Mouse (Mus musculus) small intestine, adult 2 months (tissue): ENCODE data around the gene Pidd1. TPM values are rescaled to one million over a fixed set of nuclear protein-coding genes. Genes with fewer than 3 reads are reported as not detected.
A peak's percentile ranks its signal among the peaks of the same experiment; 100 is the strongest.

ENCODE experiments used
- H3K27ac ChIP-seq: fragments of 200-500 bp; 2 replicates; pipeline ENCODE4 v1.5.1; 2012; ENCODE audit warnings: low read depth, low read length, control low read depth, inconsistent platforms; ENCODE audit not compliant: insufficient read depth
- H3K27me3 ChIP-seq: fragments of 200-500 bp; 2 replicates; pipeline ENCODE4 v1.6.1; 2012; ENCODE audit warnings: mild to moderate bottlenecking, moderate library complexity, low read length, inconsistent platforms; ENCODE audit not compliant: control insufficient read depth, insufficient read depth
- H3K36me3 ChIP-seq: fragments of 200-500 bp; 2 replicates; pipeline ENCODE4 v1.6.1; 2012; ENCODE audit warnings: mild to moderate bottlenecking, low read length, control low read depth, inconsistent platforms; ENCODE audit not compliant: control insufficient read depth, insufficient read depth
- H3K4me1 ChIP-seq: fragments of 200-500 bp; 2 replicates; pipeline ENCODE4 v1.6.1; 2012; ENCODE audit warnings: low read length, inconsistent platforms, mixed read lengths; ENCODE audit not compliant: control insufficient read depth, insufficient read depth, insufficient read length
- H3K4me3 ChIP-seq: fragments of 200-500 bp; 2 replicates; pipeline ENCODE4 v1.5.1; 2012; ENCODE audit warnings: low read depth, mild to moderate bottlenecking, control low read depth, inconsistent platforms, low read length, moderate library complexity
- CTCF ChIP-seq: fragments of 200-500 bp; IDR thresholded peaks from 2 replicates; pipeline ENCODE4 v1.5.1; 2012; ENCODE audit warnings: low read depth, mild to moderate bottlenecking, control low read depth, inconsistent platforms, low read length, moderate library complexity, mixed read lengths; ENCODE audit not compliant: insufficient replicate concordance, insufficient read length; ENCODE audit errors: extremely low read depth
- POLR2A ChIP-seq: fragments of 200-500 bp; IDR thresholded peaks from 2 replicates; pipeline ENCODE4 v1.6.1; 2012; ENCODE audit warnings: low read depth, mild to moderate bottlenecking, control low read depth, inconsistent platforms, low read length, moderate library complexity
- WGBS: fragments of 180-500 bp; shearing (Covaris S2); methylation state at CpG from one replicate; pipeline ENCODE4 v1.1.7; 2018; 5-methylcytosine and 5-hydroxymethylcytosine counted together
- polyA plus RNA-seq: library from polyadenylated mRNA; depleted of rRNA; stranded (reverse); fragments of >200 nt; gene quantifications from 2 replicates; pipeline ENCODE4 v1.2.3, GENCODE M21; 2012

Pidd1 gene
- polyA plus RNA-seq, 1 experiment = 13.9 TPM

GRCm38 (mm10) chr7:141439811-141440210 lies 4.0 kb downstream of the Pidd1 start:
- H3K27me3 ChIP-seq = no peaks in the 10 kb centered on the region
- H3K4me1 ChIP-seq = peaks cover 28% of the 10 kb centered on the region
- H3K36me3 ChIP-seq = no peaks in the 10 kb centered on the region
- no peak for TF ChIP-seq POLR2A
- WGBS = 96% methylated on average over 11 of the region's 11 CpGs
- H3K4me3 ChIP-seq = no peak overlapping the region
- no peak overlapping the region for H3K27ac ChIP-seq

- WGBS = 96% methylated on average over 10 of the region's 10 CpGs
- no peak for TF ChIP-seq POLR2A
- TF ChIP-seq CTCF = no peak
- Histone ChIP-seq H3K36me3 (no peaks in the 10 kb centered on the region), H3K27ac (no peak overlapping the region), H3K27me3 (no peaks in the 10 kb centered on the region), H3K4me1 (peaks cover 34% of the 10 kb centered on the region), H3K4me3 (no peak overlapping the region)
Measured at GRCm38 (mm10) chr7:141439140-141439679, 4.6 kb downstream of the Pidd1 start.

- no peak for TF ChIP-seq POLR2A
- TF ChIP-seq CTCF = no peak
- H3K4me3 ChIP-seq = no peak overlapping the region
- peaks cover 7% of the 10 kb centered on the region for H3K36me3 ChIP-seq
- WGBS = 89% methylated on average over 12 of the region's 12 CpGs
- H3K4me1 ChIP-seq = peaks cover 38% of the 10 kb centered on the region
- peak overlapping the region; percentile 20; the same call in 1 of the 2 replicates for H3K27ac ChIP-seq
- H3K27me3 ChIP-seq = no peaks in the 10 kb centered on the region
Measured at GRCm38 (mm10) chr7:141438201-141438968, 5.4 kb downstream of the Pidd1 start.

- Histone ChIP-seq H3K4me3 (peak within 1 kb of the TSS; percentile 76), H3K4me1 (peaks cover 31% of the 10 kb centered on the region), H3K27me3 (no peaks in the 10 kb centered on the region), H3K36me3 (peaks cover 15% of the 10 kb centered on the region), H3K27ac (peak within 1 kb of the TSS; percentile 96)
- TF ChIP-seq POLR2A = peak; percentile 44
- TF ChIP-seq CTCF = peak; percentile 76
- 7% methylated on average over 53 of the region's 53 CpGs for WGBS
Measured at GRCm38 (mm10) chr7:141437178-141438120, 6.4 kb downstream of the Pidd1 start, which contains the start of gene Slc25a22. TSS of gene Slc25a22 (minus strand) at chr7:141437892.

GRCm38 (mm10) chr7:141436523-141436892 lies 7.3 kb downstream of the Pidd1 start:
- Histone ChIP-seq H3K4me1 (peaks cover 31% of the 10 kb centered on the region), H3K27me3 (no peaks in the 10 kb centered on the region), H3K4me3 (peak overlapping the region; percentile 76), H3K27ac (peak overlapping the region; percentile 96), H3K36me3 (peaks cover 25% of the 10 kb centered on the region)
- TF ChIP-seq POLR2A = no peak
- no peak for TF ChIP-seq CTCF
- 34% methylated on average over 2 of the region's 2 CpGs for WGBS

- WGBS = 50% methylated on average over 9 of the region's 9 CpGs
- Histone ChIP-seq H3K27me3 (no peaks in the 10 kb centered on the region), H3K4me3 (peak overlapping the region; percentile 76), H3K27ac (peak overlapping the region; percentile 96), H3K4me1 (peaks cover 31% of the 10 kb centered on the region), H3K36me3 (peaks cover 30% of the 10 kb centered on the region)
- TF ChIP-seq POLR2A (peak; percentile 77; the same call in 1 of the 2 replicates), CTCF (no peak)
Measured at GRCm38 (mm10) chr7:141435856-141436522, 7.8 kb downstream of the Pidd1 start.
